Mouse (Mus musculus): ENCODE results near the gene Anapc2. TPM values are rescaled to one million over a fixed set of nuclear protein-coding genes. Genes with fewer than 3 reads are reported as not detected.
A peak's percentile ranks its signal among the peaks of the same experiment; 100 is the strongest.

Gene Anapc2
- 3.1 and 14.8 TPM in 2 replicates for polyA plus RNA-seq (2012; ENCODE audit: insufficient read depth, low replicate concordance)

GRCm38 (mm10) chr2:25271827-25272511, at the start of gene Anapc2, which contains the start of gene Ssna1:
Gene Anapc2 (plus strand): TSS chr2:25272478.
Gene Ssna1 (minus strand): TSS chr2:25272438.
- Histone ChIP-seq H3K4me3 (replicated peaks) (peak within 1 kb of the TSS; percentile 97), H3K9me3 (no peaks in the 10 kb centered on the region), H3K27me3 (replicated peaks) (no peaks in the 10 kb centered on the region), H3K36me3 (replicated peaks; ENCODE audit: low read length) (peaks cover 80% of the 10 kb centered on the region), H3K4me1 (peaks cover 76% of the 10 kb centered on the region)
- TF ChIP-seq GATA1 (IDR thresholded peaks at IDR 0.05; ENCODE audit: borderline replicate concordance, low read length) (no peak), FLI1 (IDR thresholded peaks at IDR 0.05; ENCODE audit: low read length) (no peak)

GRCm38 (mm10) chr2:25223681-25224491, 48.4 kb upstream of the Anapc2 start:
- H3K4me1 ChIP-seq: peaks cover 75% of the 10 kb centered on the region
- 0 out of 2 replicates have a peak, but pooled peaks cover under 1% of the 10 kb centered on the region for H3K9me3 ChIP-seq
- H3K4me3 ChIP-seq (replicated peaks): peak overlapping the region; percentile 99
- peaks cover 24% of the 10 kb centered on the region for H3K36me3 ChIP-seq (replicated peaks; ENCODE audit: low read length)
- no peaks in the 10 kb centered on the region for H3K27me3 ChIP-seq (replicated peaks)
- TF ChIP-seq GATA1 (IDR thresholded peaks at IDR 0.05; ENCODE audit: borderline replicate concordance, low read length) (0 out of 3 replicates have a peak, but pooled peaks have one; percentile 10), FLI1 (IDR thresholded peaks at IDR 0.05; ENCODE audit: low read length) (no peak; the same call in 1 of the 2 replicates)

GRCm38 (mm10) chr2:25224492-25224765, 47.8 kb upstream of the Anapc2 start, which contains the start of gene Tubb4b:
Gene Tubb4b (minus strand): TSS chr2:25224702.
- Histone ChIP-seq H3K4me3 (replicated peaks) (peak within 1 kb of the TSS; percentile 99), H3K27me3 (replicated peaks) (no peaks in the 10 kb centered on the region), H3K4me1 (peaks cover 81% of the 10 kb centered on the region), H3K9me3 (no peaks in the 10 kb centered on the region), H3K36me3 (replicated peaks; ENCODE audit: low read length) (peaks cover 24% of the 10 kb centered on the region)
- TF ChIP-seq GATA1 (IDR thresholded peaks at IDR 0.05; ENCODE audit: borderline replicate concordance, low read length): no peak
- TF ChIP-seq FLI1 (IDR thresholded peaks at IDR 0.05; ENCODE audit: low read length): no peak

- peak overlapping the region; percentile 99 for H3K4me3 ChIP-seq (replicated peaks)
- no peaks in the 10 kb centered on the region for H3K9me3 ChIP-seq
- peaks cover 24% of the 10 kb centered on the region for H3K36me3 ChIP-seq (replicated peaks; ENCODE audit: low read length)
- TF ChIP-seq FLI1 (IDR thresholded peaks at IDR 0.05; ENCODE audit: low read length) (no peak), GATA1 (IDR thresholded peaks at IDR 0.05; ENCODE audit: borderline replicate concordance, low read length) (no peak)
- H3K4me1 ChIP-seq: peaks cover 80% of the 10 kb centered on the region
- H3K27me3 ChIP-seq (replicated peaks): no peaks in the 10 kb centered on the region
These were observed 47.2 kb upstream of the Anapc2 start for GRCm38 (mm10) chr2:25224766-25225752.

GRCm38 (mm10) chr2:25225811-25226379, 46.4 kb upstream of the Anapc2 start:
- peaks cover 73% of the 10 kb centered on the region for H3K4me1 ChIP-seq
- TF ChIP-seq FLI1 (IDR thresholded peaks at IDR 0.05; ENCODE audit: low read length) (no peak), GATA1 (IDR thresholded peaks at IDR 0.05; ENCODE audit: borderline replicate concordance, low read length) (no peak)
- H3K4me3 ChIP-seq (replicated peaks): peak overlapping the region; percentile 99

GRCm38 (mm10) chr2:25226864-25227263, 45.4 kb upstream of the Anapc2 start:
- Histone ChIP-seq H3K9me3 (no peaks in the 10 kb centered on the region), H3K27me3 (replicated peaks) (peaks cover 15% of the 10 kb centered on the region), H3K4me1 (peaks cover 72% of the 10 kb centered on the region), H3K4me3 (replicated peaks) (peak overlapping the region; percentile 76), H3K36me3 (replicated peaks; ENCODE audit: low read length) (peaks cover 15% of the 10 kb centered on the region)
- no peak for TF ChIP-seq GATA1 (IDR thresholded peaks at IDR 0.05; ENCODE audit: borderline replicate concordance, low read length)
- TF ChIP-seq FLI1 (IDR thresholded peaks at IDR 0.05; ENCODE audit: low read length): no peak

More at GRCm38 (mm10) chr2:25225811-25226379, 46.4 kb upstream of the Anapc2 start:
- Histone ChIP-seq H3K27me3 (replicated peaks) (peaks cover 6% of the 10 kb centered on the region), H3K9me3 (no peaks in the 10 kb centered on the region), H3K36me3 (replicated peaks; ENCODE audit: low read length) (peaks cover 24% of the 10 kb centered on the region)

GRCm38 (mm10) chr2:25227406-25227805, 44.9 kb upstream of the Anapc2 start:
- peaks cover 69% of the 10 kb centered on the region for H3K4me1 ChIP-seq
- H3K27me3 ChIP-seq (replicated peaks): peaks cover 19% of the 10 kb centered on the region
- H3K4me3 ChIP-seq (replicated peaks): peak overlapping the region; percentile 90
- H3K9me3 ChIP-seq: no peaks in the 10 kb centered on the region
- H3K36me3 ChIP-seq (replicated peaks; ENCODE audit: low read length): peaks cover 10% of the 10 kb centered on the region
- TF ChIP-seq GATA1 (IDR thresholded peaks at IDR 0.05; ENCODE audit: borderline replicate concordance, low read length) (no peak), FLI1 (IDR thresholded peaks at IDR 0.05; ENCODE audit: low read length) (no peak)

GRCm38 (mm10) chr2:25228431-25228889, 43.8 kb upstream of the Anapc2 start:
- H3K4me3 ChIP-seq (replicated peaks): peak overlapping the region; percentile 90
- H3K27me3 ChIP-seq (replicated peaks): peaks cover 30% of the 10 kb centered on the region
- peaks cover 6% of the 10 kb centered on the region for H3K36me3 ChIP-seq (replicated peaks; ENCODE audit: low read length)
- TF ChIP-seq FLI1 (IDR thresholded peaks at IDR 0.05; ENCODE audit: low read length): no peak
- no peak for TF ChIP-seq GATA1 (IDR thresholded peaks at IDR 0.05; ENCODE audit: borderline replicate concordance, low read length)
- H3K4me1 ChIP-seq: peaks cover 66% of the 10 kb centered on the region
- H3K9me3 ChIP-seq: no peaks in the 10 kb centered on the region
